Mouse (Mus musculus): ENCODE results near the gene Mlec. TPM values are rescaled to one million over a fixed set of nuclear protein-coding genes. Genes with fewer than 3 reads are reported as not detected.

The Mlec gene
- total RNA-seq (2021), result 10 to 100 TPM; 92.7 to 96.4 TPM

- peak; percentile 100 for DNase-seq
Measured at GRCm38 (mm10) chr5:115158040-115158983, at the start of gene Mlec. Mlec (minus strand) TSS chr5:115158179.

DNA sequence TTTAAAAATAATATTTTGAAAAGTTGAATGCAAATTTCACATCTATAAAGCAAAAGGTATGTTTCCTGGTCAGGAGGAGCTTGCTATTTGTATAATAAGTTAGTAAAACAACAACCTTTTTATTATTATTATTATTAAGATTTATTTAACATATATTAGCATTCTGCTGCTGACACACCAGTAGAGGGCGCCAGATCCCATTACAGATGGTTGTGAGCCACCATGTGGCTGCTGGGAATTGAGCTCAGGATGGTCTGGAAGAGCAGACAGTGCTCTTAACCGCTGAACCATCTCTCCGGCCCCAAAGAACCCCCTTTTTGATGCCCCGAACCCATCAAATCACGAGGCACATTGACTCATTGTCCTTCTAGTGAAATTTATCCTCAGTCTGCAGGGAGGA is 49.3 kb upstream of the Mlec start:
- no peak for DNase-seq

- DNase-seq, result peak; percentile 51 to 54
Measured at GRCm38 (mm10) chr5:115204562-115205311, 46.8 kb upstream of the Mlec start.

DNA sequence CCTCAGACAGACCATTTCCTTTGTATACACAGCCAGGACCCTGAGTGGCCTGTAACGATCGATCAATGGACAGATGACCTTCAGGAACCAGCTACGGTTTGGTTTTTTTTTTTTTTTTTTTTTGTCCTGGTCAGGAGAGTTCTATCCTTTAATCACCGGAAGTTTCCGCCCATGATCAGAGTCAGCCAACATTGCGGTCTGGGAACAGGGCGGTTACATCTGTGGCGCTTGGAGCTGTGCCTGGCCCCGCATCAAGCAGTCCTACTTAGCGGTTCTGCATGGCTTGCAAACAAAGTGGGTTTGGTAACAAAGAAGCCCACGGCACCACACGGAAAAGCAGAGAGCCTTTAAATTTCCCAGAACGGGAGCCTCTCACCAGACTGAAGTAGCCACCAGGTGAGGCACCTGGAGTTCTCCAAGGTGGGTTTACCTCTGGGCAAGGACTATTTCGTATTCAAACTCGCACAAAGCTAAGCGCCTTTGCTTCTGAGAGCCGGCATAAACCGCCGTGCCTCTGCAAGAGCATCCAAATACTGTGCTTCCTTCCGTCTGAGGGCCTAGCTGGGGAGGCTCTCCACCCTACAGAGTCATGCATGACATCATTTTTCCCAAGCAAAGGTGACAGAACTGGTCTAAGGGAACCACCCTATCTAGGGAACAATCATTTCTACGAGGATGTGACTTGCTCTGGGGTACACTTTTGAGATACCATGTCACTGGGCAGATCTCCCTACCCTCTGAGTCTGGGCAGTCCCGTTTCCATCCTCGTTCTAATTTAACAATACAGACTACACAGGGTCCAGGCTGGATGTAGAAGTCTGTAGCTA is 46.0 kb upstream of the Mlec start:
- DNase-seq, result no peak

DNA sequence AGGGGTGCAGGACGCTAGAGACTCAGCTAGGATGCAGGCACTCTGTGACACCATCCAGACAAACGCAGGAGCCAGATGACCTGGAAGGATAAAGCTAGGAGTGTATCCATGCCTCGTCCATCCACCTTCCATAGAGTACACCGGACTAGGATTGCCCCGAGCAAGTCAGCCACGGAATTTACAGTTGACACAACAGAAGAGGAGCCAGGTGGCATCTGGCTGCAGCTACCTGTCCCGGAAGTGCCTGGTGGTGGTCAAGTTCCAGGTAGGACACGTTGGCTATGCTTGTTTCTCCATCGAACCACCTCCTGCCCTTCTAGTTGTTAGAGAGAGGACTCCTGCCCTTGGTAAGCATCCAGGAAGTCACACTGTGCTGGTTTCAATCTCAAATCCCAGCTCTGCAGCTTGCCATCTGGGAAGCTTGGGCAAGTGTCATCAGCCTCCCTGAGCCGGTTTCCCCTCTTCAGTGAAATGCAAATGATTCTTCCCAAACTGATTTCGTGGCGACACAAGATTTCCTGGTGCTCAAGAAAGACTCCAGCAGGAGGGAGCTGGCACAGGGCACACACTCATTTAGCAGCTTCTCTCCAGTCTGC is 36.7 kb upstream of the Mlec start:
- no peak for DNase-seq

GRCm38 (mm10) chr5:115193669-115194625 is 36.0 kb upstream of the Mlec start, which contains the start of gene Cabp1:
Cabp1 (minus strand) TSS chr5:115194381.
- DNase-seq, result peak in 1 of 2 experiments; percentile 54

DNA sequence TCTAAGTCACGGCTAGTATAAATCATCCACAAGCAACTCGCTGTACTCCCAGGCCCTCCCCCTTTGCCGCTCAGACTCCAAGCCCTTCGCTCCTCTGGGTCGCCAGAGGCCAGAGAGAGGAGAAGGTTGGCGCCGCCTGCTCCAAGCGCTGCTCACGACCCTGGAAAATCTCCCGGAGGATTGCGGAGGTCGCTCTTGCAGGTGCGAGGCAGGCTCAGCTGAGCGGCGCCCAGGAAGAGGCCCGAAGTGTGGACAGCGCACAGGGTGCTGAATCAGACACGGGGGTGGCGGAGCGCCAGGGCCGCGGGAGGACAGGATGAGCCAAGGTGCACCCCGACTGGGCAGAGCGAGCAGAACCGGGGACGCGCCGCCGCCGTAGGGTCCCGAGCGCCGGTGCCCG is 35.2 kb upstream of the Mlec start:
- peak in 1 of 2 experiments; percentile 31 for DNase-seq

- no peak for DNase-seq
Measured at GRCm38 (mm10) chr5:115192828-115193195, 34.8 kb upstream of the Mlec start.

- no peak for DNase-seq
Measured at GRCm38 (mm10) chr5:115191880-115192827, 34.2 kb upstream of the Mlec start.

- no peak for DNase-seq
Measured at GRCm38 (mm10) chr5:115190081-115190480, 32.1 kb upstream of the Mlec start.

DNA sequence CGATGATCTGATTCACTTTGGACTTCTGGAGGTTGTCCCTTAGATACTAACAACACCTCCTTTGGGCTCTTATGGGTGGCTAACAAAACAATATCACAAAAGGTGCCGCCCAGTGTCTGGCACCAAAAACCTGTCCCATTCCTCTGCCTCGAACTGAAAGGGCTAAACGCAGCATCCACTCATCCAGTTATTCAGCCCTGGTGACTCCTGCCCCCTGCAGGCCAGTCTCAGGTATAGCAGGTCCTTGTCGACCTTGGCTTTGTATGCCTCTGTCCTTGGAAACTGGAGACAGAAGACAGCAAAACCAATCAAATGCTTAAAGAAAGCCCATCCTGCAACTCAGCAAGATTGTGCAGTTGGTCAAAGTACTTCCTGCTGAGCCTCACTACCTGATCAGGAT is 30.8 kb upstream of the Mlec start:
- DNase-seq, result no peak

- peak; percentile 85 to 89 for DNase-seq
Measured at GRCm38 (mm10) chr5:115187188-115188131, 29.5 kb upstream of the Mlec start.

- peak; percentile 27 to 37 for DNase-seq
Measured at GRCm38 (mm10) chr5:115186371-115187073, 28.5 kb upstream of the Mlec start.

DNA sequence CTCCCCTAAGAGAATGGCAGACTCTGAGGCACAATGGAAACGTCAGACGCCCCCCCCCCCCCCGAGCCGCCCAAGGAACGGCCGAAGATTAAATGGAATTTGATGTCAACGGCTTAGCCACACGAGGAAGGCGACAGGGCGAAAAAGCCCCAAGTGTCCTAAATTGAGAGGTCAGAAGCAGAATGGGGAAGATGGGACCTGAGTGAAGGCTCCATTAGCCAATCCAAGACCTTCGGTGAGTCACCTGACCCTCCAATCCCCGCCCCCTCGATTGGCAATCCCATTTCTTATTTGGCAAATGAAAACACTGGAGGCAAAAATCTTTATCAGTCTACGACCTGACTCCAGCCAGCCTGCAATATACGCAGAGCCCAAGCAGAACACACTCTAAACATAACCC is 26.7 kb upstream of the Mlec start:
- DNase-seq, result peak in 1 of 2 experiments; percentile 34

DNA sequence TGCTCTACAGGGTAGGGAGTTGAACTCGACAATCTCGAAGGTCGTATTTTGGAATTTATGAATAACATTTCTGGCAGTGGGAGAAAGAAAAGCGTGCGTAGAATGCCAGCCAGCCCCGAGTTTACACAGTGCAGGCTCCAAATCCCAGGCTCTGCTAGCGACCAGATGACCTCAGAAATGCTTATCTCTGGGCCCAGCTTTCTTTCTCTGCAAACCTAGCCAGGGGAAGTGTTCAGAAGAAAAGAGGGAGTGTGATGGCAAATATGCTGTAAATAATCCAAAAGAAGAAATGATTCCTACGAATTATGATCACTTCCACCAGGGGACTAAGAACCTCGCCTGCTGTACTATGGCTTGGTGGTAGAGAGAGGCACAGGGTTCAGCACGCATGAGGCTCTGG is 25.5 kb upstream of the Mlec start:
- DNase-seq, result no peak

- DNase-seq, result no peak
Measured at GRCm38 (mm10) chr5:115182925-115183324, 24.9 kb upstream of the Mlec start.

GRCm38 (mm10) chr5:115181248-115181940 is 23.4 kb upstream of the Mlec start:
- no peak for DNase-seq
